Mouse (Mus musculus) cerebellum, postnatal 4 days (tissue): ENCODE data around the gene Zdhhc4.

Source experiments
- DNase-seq, 2 experiments: peaks; one replicate each; pipeline ENCODE4 v3.0.0; 2022; ENCODE audit warnings: low spot score in 2 of 2, mixed read lengths in 1 of 2

The Zdhhc4 gene

DNA sequence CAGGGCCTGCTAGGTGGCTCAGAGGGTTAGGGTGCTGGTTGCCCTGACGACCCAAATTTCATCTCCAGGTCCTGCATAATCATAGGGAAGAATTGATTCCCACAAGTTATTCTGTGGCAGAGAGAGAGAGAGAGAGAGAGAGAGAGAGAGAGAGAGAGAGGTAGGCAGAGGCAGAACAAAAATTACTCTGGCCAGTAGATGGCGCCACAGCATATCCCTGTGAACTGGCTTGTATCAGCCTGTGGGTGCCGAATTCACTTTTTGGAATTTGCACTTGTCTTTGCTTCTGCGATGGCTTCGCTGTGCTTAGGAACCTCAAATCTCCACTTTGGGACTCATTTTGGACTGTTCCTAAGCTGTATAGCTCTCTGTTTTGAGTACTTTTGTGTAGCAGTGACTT is 4.8 kb upstream of the Zdhhc4 start:
- DNase-seq, result peak; percentile 78 to 85

DNA sequence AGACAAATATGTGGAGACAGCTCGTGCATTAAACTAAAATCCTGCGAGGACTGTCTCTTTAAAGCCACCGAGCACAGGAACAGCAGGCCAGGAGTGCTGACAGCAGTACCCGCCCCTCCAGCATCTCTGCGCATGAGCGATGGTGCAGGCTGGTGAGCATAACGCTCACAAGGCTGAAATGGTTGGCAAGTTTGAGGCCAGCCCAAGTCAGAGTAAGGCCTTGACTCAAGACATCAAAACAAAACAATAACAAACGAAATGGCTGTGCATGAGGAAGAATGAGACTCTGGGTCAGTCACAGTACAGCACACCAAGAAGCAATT is 11.8 kb downstream of the Zdhhc4 start:
- no peak for DNase-seq

DNA sequence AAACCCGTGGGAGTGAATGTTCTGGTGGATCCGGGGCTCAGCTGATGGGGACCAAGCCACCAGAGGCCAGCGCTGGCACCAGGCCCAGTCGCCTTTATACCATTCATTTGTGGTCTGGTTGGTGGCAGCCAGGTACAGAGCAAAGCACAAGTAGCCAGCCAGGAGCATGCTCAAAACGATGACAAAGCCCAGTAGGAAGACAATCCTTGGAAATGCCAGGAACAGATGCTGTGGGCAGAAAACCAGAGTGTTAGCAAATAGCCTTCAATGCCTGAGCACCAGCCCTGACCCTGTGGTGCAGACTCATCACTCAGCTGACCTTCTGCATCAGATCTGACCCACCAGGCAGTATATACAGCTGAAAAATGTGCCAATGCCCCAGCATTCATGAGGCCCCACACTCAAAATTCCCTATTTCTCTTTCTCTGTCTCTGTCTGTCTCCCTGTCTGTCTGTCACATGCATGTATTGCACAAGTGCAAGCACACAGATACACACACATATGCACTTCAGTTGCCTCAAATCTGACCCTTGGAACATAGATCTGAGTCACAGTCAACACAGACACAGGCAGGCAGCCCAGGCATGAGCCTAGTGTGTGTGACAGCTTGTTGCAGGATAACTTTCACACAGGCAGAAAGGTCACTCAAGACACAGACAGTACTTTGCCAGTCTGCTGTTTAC is 12.3 kb downstream of the Zdhhc4 start:
- DNase-seq, result no peak

DNA sequence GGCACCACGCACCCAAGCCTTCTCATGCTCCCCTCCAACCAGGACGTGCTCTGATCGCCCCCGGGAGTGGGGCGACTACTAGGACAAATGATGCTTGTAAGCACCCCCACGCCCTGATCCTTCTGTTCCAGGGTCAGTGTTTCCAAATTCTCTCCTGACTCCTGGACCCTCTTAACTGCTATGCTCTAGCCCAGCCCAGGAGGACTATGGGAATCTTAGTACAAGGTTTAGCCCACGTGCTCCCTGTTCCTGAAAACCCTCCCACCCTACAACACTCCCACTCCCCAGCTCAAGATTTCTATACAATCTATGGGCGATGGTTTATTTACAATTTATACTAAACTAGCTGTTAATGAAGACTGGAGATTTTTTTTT is 13.6 kb downstream of the Zdhhc4 start:
- no peak for DNase-seq

DNA sequence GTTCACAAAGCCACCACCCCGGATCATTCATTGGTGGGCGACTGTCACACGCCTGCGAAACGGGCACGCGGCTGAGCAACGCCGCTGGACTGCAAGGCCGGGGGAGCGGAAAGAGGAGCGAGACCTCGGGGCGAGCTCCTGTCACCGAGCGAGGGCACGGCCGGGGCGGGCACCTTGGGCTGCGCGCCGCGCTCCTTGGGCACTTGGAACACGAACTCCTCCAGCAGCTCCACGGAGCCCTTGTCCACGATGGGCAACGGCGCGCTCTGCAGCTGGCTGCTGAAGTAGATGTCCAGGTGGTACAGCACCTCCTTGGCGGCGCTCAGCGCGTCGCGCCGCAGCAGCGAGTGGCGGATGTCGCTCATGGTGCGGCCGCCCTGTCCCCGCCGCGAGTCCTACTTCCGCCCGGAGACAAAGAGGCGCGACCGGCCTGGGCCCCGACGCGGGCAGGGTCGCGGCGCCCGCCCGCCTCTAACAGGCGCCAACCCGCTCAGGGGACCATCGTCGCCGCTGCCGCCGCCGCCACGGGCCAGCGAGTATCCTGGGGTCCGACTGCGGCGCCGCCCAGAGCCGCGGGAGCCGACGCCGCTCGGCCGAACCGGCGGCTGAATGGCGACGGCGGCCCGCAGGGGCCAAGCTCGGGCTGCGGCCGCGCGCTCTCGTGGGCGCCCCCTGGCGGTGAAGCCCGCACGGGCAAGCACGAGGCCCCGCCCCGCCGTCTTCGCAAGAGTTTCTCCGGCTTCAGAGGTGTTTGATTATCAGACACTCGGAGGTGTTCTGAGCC is 14.1 kb downstream of the Zdhhc4 start, which contains the start of gene E130309D02Rik:
Gene E130309D02Rik, minus strand, starts transcription at position 631 of the 784 bp plus-strand sequence.
- peak; percentile 92 to 97 for DNase-seq

DNA sequence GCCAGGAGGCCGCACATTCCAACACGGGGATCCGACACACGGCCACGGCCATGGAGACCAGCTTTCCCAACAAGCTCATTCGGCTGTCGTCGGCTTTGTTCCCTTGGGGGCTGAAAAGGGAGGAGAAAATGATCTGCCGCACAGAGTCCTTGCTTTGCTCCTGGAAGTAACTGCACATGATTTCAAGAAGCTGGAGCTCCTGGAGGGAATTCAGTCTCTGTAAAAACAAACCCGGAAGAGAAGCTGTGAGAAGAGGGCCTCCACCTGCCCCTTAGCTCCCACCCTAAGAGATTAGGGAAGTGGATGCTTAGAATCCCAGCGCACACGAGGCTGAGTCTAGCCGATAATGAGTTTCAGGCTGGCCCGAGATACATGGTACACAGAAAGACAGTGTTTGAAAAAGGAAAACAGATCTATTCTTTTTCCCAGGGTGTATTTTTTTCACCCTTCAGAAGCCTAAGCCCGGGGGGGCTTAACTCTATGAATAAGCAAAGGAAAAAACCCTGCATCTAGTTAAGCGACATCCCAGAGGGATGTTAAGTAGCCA is 14.8 kb downstream of the Zdhhc4 start:
- no peak for DNase-seq

DNA sequence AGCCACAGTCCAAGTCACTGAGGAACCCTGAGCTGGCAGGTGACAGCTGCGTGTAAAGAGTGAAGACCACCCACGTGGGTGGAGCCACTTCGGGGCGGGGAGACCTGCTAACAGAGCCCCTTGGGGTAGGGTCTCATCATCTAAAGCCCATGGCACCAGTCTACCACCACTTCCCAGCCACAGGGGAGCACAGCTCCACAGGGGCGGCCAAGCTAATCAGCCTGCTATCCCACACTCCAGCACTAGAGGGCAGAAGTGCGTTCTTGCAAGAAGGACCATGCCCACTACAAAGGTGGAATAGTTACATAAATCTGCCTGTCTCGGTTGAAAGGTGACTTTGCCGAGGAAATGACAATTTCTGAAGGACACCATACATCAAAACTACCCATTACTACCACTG is 17.2 kb downstream of the Zdhhc4 start:
- peak; percentile 52 to 79 for DNase-seq

DNA sequence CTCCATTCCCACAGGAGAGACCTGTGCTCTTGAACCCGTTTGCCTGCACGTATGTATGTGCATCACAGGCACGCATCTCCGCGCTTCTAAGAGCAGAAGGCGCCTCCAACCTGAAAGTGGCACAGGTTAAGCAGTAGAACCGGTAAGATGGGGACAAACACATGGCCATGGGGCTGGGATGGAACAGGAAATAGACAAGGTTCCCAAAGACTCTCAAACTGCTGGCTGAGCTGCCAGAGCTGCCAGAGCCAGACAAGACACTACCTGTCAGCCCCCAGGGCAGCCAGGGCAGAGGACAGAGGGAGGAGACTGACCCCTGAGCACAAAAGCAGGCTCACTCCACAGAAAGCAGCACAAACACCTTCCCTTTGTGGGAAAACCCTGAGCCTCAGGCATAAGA is 19.1 kb downstream of the Zdhhc4 start:
- DNase-seq, result no peak

DNA sequence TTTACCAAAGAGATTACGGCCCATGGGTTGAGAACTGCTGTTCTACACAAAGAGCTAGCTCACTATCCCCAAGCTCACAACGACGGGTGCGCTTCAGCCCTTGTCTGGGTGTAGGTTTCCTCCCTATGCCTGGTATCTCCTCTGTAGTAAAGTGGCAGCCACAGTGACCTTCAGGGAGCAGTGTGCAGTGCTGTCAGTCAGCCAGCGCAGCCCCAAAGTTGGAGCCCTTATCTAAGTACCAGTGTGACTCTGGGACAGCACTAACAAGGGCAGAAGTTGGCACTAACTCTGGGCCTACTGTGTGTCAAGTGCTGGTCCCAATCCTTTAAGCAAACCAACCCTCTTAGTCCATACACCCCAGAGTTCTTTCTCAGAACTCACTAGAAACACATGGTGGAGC is 20.2 kb downstream of the Zdhhc4 start:
- DNase-seq, result no peak

DNA sequence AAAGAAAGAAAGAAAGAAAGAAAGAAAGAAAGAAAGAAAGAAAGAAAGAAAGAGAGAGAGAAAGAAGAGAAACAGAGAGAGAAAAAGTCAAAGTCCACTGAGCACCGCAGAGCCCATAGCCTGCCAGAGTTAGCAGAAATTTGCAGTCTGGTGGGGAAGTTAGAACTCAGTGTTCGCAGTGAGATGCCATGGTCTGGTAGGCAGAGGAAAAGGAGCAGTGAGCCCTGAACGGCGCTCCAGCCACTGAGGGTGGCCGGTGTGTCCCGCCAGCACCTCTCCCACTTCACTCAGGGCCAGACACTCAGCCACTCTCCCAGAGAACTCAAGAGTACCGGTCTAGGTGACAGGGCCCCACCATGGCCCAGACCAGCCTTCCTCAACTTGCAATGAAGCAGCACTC is 24.8 kb downstream of the Zdhhc4 start:
- no peak for DNase-seq

DNA sequence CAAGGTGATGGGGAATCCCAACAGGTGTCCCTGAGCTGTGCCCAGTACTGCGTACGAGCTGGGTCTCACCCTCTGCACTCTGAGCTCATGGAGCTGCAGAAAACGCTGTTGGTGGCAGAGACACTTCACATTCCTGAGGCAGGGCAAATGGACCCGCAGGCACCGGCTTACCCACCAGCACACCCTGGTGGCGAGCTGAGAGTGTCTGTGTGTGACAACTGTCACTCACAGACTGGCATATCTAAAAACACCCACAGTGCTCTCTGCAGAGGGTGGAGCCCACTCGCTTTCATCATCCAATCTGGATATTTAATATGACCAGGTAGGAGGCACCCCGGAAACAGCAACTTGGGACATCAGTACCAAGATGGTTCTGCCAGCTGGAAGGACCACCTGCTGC is 27.8 kb downstream of the Zdhhc4 start:
- no peak for DNase-seq

DNA sequence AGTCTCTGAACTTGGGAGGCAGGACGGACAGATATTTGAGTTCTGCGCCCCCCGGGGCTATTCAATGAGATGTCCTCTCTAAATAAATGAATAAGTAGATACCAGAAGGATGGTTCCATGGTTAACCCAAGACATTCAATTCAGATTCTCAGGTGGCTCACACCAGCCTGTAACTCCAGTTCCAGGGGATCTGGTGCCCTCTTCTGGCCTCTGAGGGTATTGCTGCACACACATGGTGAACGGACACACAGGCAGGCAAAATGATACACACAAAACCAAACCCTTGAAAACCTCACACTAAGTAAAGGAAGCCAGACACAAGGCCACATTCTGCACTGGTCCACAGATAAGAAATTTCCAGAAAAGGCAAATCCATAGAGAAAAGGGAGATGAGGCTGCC is 29.4 kb downstream of the Zdhhc4 start:
- DNase-seq, result peak; percentile 61 to 69

DNA sequence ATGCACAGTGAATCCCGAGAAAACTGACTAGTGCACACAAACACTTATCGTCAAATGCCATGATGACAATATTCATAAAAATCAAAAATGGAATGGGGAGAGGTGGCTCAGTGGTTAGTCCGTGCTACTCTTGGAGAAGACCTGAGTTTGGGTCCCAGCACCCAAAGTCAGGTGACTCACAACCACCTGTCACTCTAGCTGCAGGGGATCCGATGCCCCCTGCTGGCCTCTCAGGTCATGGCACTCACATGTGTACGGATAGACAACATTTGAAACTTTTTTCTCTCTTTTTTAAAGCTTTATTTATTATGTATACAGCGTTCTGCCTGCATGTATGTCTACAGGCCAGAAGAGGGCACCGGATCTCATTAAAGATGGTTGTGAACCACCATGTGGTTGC is 30.7 kb downstream of the Zdhhc4 start:
- no peak for DNase-seq

DNA sequence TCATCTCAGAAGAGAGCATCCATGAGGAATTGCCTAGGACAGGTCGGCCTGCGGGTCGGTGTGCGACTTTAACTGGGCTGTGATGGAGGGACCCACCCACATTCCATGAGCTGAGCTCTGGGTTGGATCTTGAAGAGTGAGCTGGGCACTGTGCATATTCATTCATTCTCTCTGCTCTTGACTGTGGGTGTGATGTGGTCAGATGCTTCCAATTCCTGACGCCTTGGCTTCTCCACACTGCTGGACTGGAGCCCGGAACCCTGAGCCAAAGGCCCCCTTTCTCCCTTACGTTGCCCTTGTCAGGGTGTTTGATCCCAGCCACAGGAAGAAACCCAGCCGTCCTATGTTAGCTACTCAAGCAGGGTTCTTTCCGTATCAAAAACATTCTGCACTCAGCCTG is 31.1 kb downstream of the Zdhhc4 start:
- no peak for DNase-seq

DNA sequence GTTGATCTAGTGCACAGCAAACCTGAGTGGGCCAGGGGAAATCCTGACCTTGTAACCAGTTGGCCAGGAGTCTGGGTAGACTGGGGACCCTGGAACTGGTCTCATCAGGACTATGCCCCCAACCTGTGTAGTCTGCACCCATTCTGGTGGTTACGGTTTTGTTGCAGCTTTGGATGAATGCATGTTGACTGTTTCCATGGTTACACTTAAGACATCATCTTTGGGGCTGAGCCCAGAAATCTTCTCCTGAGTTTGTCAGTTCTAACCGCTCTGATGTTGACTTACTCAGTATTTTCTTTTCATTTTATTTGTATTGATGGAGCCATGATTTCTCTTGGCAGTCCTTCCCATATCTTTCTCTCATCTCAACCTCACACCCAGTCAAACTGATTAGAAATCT is 33.7 kb downstream of the Zdhhc4 start:
- no peak for DNase-seq

DNA sequence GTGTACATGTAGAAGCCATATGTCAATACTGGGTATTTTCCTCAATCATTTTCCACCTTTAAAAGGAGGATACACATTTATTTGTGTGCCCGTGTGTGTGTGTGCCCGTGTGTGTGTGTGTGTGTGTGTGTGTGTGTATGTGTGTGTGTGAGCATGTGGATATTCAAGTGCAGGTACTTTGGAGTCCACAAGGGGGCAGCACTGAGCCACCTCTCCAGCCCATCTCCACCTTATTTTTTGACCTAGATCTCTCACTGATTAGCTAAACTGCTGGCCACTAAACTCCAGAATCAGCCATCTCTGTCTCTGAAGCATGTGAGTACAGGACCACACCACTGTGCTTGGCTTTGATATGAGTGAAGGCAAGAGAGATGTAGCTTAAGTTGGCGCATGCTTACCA is 34.2 kb downstream of the Zdhhc4 start:
- DNase-seq, result no peak

DNA sequence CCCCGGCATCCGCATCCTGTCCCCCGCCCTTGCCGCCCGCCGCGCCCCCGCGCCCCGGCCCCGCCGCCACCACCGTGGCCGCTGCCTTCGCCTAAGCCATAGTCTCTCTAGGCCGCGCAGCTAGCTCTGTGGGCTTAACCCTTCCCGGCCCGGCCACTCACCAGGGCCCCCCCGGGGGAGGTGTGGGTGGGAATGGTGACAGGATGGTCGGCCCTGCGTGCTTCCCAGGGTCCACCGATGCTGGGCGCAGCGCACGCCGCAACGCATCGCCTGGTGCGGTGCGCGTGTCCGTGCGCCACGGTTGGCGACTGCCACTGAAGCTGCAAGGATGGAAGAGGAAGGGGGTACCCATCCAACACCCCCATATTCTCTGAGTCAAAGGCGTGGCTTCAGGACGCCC is 35.7 kb downstream of the Zdhhc4 start, which contains the start of gene Zfp853:
Gene Zfp853, minus strand, starts transcription at position 220 of the 400 bp plus-strand sequence.
- no peak for DNase-seq

DNA sequence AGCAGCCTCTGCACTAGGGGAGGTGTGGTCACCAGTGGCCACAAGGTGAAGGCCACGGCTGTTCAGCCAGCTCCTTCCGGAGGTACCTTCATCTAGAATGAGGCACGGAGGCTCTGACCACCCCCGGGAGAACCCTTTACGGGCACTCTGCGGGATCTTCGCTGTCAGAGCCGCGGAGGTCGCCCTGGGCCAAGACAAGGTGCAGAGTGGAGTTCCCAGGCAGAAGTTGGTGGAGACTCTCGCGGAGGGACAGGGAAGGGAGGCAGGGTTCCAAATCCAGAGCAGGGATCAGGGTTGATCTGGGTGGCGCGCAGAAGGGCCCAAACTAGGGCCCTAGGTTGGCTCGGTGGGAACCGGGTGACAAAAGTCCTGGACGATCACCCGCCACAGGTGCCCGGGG is 36.2 kb downstream of the Zdhhc4 start:
- DNase-seq, result no peak

DNA sequence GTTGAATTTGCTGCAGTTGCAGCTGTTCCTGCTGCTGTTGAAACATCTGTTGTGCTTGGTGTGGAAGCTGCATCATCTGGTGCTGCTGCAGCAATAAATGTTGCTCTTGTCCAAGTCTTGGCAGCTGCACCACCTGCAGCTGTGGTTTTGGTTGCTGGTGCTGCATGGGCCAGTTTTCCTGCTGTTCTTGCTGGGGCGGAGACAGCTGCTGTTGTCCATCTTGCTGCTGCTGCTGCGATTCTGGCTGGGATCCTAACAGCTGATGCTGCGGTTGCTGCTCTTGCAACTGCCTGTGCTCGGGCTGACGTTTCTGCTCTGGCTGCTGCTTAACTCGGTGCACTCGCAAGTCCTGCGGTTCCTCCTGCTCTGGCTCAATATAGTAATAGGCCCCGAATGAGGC is 39.8 kb downstream of the Zdhhc4 start:
- DNase-seq, result no peak

DNA sequence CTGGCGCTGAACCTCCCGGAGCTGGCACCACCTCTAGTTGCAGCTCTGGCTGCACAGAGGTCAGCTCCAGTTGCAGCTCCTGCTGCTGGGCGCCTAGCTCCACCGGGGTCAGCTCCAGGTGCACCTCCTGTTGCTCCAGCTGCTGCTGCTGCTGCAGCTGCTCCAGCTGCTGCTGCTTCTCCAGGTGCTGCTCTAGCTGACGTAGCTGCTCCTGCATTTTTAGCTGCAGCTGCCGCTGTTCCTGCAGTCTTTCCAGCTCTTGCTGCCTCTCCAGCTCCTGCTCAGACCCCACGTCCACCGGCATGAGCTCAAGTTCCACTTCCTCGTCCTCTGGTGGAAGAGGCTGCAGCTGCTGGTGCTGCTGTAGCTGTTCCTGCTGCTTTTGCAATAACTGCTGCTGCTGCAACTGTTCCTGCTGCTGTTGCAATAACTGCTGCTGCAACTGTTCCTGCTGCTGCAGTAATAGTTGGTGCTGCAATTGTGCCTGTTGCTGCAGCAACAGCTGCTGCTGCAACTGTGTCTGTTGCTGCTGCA is 40.6 kb downstream of the Zdhhc4 start:
- DNase-seq, result no peak

DNA sequence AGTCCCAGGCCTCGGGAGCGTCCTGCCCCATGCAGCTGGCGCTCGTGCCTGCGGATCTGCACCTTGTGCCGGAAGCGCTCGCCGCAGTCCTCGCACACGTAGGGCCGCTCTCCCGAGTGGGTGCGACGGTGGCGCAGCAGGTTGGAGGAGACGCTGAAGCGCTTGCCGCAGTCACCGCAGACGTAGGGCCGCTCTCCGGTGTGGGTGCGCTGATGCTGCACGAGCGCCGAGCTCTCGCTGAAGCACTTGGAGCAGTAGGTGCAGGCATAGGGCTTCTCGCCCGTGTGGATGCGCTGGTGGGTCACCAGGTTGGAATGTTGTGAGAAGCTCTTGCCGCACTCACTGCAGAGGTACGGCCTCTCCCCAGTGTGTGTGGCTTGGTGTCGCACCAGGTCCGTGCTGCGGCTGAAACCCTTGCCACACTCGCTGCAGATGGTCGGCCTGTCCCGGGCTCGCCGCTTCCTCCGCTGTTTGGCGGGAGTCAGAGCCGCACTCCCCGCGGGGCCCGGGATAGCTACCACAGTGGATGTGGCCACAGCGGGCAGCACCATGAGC is 41.2 kb downstream of the Zdhhc4 start:
- no peak for DNase-seq

DNA sequence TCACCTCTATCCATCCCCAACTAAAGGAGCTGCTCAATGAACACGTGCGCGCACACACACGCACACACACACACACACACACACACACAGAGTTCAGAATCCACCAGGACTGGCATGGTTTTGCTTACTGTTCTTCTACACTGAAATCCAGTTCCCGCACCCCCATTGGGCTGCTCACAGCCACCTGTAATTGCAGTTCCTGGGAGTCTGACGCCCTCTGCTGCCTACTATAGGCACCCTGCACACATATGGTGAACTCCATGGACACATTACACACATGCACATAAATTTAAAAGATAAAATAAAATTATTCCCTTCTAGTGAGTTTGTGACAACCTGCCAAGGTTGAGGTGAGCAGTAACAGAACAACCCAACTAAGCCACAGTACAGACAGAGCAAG is 44.3 kb downstream of the Zdhhc4 start:
- DNase-seq, result no peak

DNA sequence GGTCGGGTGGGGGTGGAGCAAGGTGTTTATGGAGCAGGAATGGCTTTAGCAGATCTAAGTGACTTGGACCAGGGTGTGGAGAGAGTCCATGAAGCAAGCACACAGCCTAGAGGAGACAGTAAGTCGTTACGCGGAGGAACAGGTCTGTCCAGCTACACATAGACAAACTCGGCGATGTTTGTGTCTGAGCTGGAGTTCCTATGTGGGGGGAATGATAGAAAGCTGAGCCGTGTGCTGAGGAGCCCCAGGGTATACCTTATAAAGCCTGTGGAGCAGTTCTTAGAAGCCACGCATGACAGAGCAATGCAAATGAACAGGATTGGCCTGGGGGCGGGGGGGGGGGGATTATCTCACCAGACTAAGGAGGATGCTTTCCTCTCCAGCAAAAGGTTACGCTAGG is 49.8 kb downstream of the Zdhhc4 start:
- DNase-seq, result no peak
